Mouse (Mus musculus): ENCODE measurements around the gene Mrpl42. TPM values are rescaled to one million over a fixed set of nuclear protein-coding genes. Genes with fewer than 3 reads are reported as not detected.

Gene Mrpl42
- polyA plus RNA-seq, 1 experiment from 2014 or later: 356 TPM

DNA sequence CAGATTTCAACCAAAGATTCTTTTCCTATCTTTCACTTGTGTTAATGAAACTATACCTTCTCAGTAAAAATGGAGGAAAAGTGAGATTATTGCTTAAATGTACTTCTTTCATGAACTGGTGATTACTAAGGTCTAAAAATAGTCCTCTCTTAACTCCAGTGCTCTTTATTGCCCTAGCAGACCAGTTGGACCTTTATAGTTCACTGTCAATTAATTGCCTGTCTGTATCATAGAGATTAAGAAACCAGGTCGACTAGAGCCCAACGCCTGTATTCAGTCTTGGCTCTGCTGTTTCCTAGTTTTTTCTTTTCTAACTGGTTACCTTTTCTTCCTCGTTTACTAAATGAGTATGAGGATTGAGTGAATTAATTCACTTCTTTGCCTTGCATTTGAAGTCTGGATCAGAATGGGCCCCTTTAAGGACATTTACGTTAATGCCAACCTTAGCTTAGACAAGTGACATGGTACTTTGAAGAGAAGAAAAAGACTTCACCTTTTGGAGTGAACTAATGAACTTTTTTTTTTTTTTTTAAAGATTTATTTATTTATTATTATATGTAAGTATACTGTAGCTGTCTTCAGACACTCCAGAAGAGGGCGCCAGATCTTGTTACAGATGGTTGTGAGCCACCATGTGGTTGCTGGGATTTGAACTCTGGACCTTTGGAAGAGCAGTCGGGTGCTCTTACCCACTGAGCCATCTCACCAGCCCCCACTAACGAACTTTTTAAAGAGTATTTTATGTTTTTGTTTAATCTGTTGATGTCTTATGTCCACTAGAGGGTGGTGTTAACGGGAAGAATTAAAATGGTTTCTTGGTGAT lies 33.9 kb upstream of the Mrpl42 start:
- 88% methylated on average over 8 of the region's 8 CpGs for WGBS
- no peak for DNase-seq (ENCODE audit: low spot score)
- H3K36me3 ChIP-seq: no peaks in the 10 kb centered on the region
- H3K27me3 ChIP-seq (ENCODE audit: low read depth, poor library complexity, severe bottlenecking): no peaks in the 10 kb centered on the region
- H3K4me1 ChIP-seq: peaks cover 3% of the 10 kb centered on the region
- H3K9me3 ChIP-seq (replicated peaks): no peaks in the 10 kb centered on the region
- H3K4me3 ChIP-seq: no peak overlapping the region
- H3K27ac ChIP-seq: no peak overlapping the region

DNA sequence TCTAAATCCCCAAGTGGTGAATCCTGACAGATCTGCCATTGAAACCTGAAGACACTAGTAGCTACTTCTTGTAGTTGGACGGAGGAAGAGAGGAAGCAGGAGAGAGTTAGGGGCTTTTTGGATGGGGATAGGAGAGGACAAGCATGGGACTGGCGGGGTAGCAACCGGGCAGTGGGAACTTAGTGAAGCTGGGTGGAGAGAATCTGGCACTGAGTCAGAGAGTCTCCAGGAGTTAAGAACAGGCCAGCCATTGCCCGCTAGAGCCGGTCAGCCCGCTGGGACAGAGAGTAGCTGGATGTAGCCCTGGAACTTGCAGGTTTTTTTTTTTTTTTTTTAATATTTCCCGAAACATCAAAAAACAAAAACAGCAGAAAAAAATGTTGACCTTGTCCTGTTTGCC lies 31.6 kb upstream of the Mrpl42 start:
- H3K27ac ChIP-seq: no peak overlapping the region

DNA sequence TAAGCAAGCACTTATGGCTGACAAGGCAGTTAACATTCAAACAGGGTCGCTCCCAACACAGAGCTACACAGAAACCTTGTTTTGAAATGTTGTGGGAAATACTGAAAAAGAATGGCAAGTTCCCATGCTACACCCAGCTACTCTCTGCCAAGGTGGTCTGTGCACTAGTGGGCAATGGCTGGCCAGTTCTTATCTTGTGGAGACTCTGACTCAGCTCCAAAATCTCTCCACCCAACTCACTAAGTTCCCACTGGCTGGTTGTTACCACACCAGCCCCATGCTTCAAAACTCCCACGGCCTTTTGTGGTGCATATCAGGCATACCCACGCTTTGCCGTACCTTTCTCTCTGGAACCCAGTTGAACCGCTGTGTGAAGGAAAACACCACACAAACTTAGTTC lies 31.2 kb upstream of the Mrpl42 start:
- no peaks in the 10 kb centered on the region for H3K36me3 ChIP-seq
- H3K27ac ChIP-seq: no peak overlapping the region
- H3K27me3 ChIP-seq (ENCODE audit: low read depth, poor library complexity, severe bottlenecking): no peaks in the 10 kb centered on the region

More for the DNA sequence above, 31.6 kb upstream of the Mrpl42 start:
- Histone ChIP-seq H3K4me1 (peaks cover 5% of the 10 kb centered on the region), H3K36me3 (no peaks in the 10 kb centered on the region), H3K4me3 (no peak overlapping the region), H3K27me3 (ENCODE audit: low read depth, poor library complexity, severe bottlenecking) (no peaks in the 10 kb centered on the region), H3K9me3 (replicated peaks) (no peaks in the 10 kb centered on the region)
- WGBS: 91% methylated on average over 7 of the region's 7 CpGs
- DNase-seq (ENCODE audit: low spot score): no peak

DNA sequence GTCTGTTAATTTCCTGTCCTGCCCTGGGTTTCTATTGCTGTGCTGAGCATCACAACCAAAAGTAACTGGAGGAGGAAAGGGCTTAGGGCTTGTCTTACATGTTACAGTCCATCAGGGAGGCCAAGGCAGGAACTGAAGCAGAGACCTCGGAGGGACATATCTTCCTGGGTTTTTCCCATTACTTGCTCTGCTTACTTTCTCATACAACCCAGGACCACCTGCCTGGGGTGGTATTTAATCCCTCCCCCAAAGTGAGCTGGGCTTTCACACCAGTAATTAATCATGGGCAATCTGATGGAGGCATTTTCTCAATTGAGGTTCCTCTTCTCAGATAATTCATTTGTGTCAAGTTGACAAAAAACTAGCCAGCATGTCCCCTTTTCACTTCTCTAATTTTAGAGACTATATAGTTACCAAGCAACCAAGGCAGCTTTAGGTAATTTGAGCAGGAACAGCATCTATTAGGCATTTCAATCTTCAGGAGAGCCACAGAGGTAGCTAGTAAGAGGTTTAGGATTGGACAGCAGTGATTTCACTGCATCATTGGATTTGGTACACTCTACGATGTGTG lies 28.9 kb upstream of the Mrpl42 start:
- no peaks in the 10 kb centered on the region for H3K9me3 ChIP-seq (replicated peaks)
- no peaks in the 10 kb centered on the region for H3K27me3 ChIP-seq (ENCODE audit: low read depth, poor library complexity, severe bottlenecking)
- DNase-seq (ENCODE audit: low spot score): no peak
- H3K36me3 ChIP-seq: no peaks in the 10 kb centered on the region
- H3K27ac ChIP-seq: no peak overlapping the region
- 77% methylated on average over 2 of the region's 2 CpGs for WGBS
- no peak overlapping the region for H3K4me3 ChIP-seq
- peaks cover 5% of the 10 kb centered on the region for H3K4me1 ChIP-seq

More for the DNA sequence above, 31.2 kb upstream of the Mrpl42 start:
- H3K9me3 ChIP-seq (replicated peaks): no peaks in the 10 kb centered on the region
- whole genome bisulfite sequencing: 95% methylated on average over 5 of the region's 5 CpGs
- H3K4me3 ChIP-seq: no peak overlapping the region
- peaks cover 5% of the 10 kb centered on the region for H3K4me1 ChIP-seq
- DNase-seq (ENCODE audit: low spot score): no peak

DNA sequence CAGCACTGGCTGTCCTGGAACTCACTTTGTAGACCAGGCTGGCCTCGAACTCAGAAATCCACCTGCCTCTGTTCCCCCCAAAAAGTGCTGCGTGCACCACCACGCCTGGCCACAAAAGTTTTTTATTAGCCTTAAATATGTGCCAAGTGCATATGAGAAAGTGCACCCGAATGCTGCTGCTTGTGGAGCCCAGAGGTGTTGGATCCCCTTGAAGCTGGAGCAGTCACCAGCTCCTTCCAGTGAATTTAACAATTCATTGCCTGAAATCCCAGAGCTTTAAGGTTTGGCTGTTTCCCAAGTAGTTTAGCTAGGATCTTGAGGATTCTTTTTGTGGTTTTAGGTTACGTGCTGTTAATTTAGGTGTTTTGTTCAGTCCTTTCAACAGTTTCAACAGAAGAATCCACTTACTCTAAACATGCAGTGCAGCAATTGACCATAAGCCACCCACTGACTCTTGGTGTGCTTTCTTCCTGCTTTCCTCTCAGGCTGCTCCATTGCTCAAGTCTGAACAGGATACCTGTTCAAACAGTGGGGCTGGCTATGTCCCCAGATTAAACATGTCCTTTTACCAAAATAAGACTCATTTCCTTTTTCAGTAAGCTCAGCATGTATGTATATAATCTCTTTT lies 24.9 kb upstream of the Mrpl42 start:
- DNase-seq (ENCODE audit: low spot score): no peak
- peaks cover 5% of the 10 kb centered on the region for H3K4me1 ChIP-seq
- no peak overlapping the region for H3K27ac ChIP-seq
- WGBS: 83% methylated on average over 5 of the region's 5 CpGs
- H3K27me3 ChIP-seq (ENCODE audit: low read depth, poor library complexity, severe bottlenecking): no peaks in the 10 kb centered on the region
- H3K4me3 ChIP-seq: no peak overlapping the region
- H3K36me3 ChIP-seq: peaks cover 15% of the 10 kb centered on the region
- H3K9me3 ChIP-seq (replicated peaks): no peaks in the 10 kb centered on the region

DNA sequence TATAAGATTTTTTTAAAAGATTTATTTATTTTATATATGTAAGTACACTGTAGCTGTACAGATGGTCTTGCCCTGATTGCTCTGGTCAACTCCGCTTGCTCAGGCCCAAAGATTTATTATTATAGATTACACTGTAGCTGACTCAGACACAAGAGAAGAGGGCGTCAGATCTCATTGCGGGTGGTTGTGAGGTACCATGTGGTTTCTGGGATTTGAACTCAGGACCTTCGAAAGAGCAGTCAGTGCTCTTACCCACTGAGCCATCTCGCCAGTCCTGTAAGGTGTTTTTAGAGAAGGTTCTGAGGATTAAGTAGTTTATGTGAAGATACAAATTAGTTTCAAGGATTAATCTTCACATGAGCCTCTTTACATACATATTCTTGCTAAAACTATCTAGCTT lies 24.1 kb upstream of the Mrpl42 start:
- Histone ChIP-seq H3K9me3 (replicated peaks) (no peaks in the 10 kb centered on the region), H3K27ac (no peak overlapping the region), H3K4me3 (no peak overlapping the region), H3K36me3 (peaks cover 20% of the 10 kb centered on the region), H3K4me1 (peaks cover 4% of the 10 kb centered on the region), H3K27me3 (ENCODE audit: low read depth, poor library complexity, severe bottlenecking) (no peaks in the 10 kb centered on the region)
- 92% methylated on average over 5 of the region's 5 CpGs for WGBS
- DNase-seq (ENCODE audit: low spot score): no peak

DNA sequence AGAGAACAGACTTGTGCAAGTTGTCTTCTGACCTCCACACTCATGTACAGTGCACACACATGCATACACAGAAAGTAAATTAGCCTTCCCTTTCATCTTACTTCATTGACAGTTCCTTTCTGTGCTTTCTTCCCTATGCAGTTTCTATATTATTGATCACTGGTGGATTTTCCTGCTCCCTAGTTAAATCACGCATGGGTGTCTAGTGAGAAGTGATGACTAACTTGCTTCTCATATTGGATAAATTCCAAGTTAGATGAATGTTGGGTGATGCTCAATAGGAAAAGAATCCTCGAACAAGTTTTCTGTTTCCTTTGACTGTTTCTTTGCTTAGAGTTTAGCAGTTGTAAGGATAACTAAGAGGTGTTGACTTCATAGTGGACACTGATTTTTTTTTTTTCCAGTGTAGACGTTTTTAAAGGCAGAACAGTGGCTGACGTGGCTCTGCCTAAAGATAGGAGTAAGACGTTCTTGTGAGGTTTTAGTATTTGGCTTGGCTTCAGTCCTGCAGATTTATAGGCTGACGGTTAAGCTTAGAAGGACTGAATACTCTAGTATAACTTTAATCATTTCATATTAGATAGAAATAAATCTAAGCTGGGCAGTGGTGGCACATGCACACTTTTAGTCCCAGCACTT lies 23.4 kb upstream of the Mrpl42 start:
- WGBS: 92% methylated on average over 6 of the region's 6 CpGs
- Histone ChIP-seq H3K9me3 (replicated peaks) (no peaks in the 10 kb centered on the region), H3K4me1 (no peaks in the 10 kb centered on the region), H3K36me3 (peaks cover 27% of the 10 kb centered on the region), H3K27ac (no peak overlapping the region), H3K27me3 (ENCODE audit: low read depth, poor library complexity, severe bottlenecking) (no peaks in the 10 kb centered on the region), H3K4me3 (no peak overlapping the region)
- no peak for DNase-seq (ENCODE audit: low spot score)

DNA sequence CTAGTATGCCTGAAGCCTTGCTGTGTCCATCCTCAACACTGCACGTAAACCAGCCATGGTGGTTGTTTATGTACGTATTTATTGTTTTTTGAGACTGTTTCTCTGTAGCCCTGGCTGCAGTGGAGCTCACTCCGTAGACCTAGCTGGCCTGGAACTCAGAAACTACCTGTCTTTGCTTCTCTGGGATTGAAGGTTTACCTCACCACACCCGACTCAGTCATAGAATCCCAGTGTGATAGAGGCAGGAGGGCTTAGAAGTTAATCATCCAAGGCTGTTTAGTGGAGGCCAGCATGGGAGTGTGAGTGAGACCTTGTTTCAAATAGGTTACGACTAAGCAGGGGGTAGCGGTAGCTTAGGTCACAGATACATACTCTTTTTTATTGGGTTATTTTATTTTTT lies 15.9 kb upstream of the Mrpl42 start:
- Histone ChIP-seq H3K36me3 (peaks cover 49% of the 10 kb centered on the region), H3K4me1 (peaks cover 14% of the 10 kb centered on the region), H3K27me3 (ENCODE audit: low read depth, poor library complexity, severe bottlenecking) (no peaks in the 10 kb centered on the region), H3K27ac (no peak overlapping the region), H3K4me3 (no peak overlapping the region), H3K9me3 (replicated peaks) (no peaks in the 10 kb centered on the region)
- DNase-seq (ENCODE audit: low spot score): no peak
- WGBS: 90% methylated on average over 6 of the region's 6 CpGs

DNA sequence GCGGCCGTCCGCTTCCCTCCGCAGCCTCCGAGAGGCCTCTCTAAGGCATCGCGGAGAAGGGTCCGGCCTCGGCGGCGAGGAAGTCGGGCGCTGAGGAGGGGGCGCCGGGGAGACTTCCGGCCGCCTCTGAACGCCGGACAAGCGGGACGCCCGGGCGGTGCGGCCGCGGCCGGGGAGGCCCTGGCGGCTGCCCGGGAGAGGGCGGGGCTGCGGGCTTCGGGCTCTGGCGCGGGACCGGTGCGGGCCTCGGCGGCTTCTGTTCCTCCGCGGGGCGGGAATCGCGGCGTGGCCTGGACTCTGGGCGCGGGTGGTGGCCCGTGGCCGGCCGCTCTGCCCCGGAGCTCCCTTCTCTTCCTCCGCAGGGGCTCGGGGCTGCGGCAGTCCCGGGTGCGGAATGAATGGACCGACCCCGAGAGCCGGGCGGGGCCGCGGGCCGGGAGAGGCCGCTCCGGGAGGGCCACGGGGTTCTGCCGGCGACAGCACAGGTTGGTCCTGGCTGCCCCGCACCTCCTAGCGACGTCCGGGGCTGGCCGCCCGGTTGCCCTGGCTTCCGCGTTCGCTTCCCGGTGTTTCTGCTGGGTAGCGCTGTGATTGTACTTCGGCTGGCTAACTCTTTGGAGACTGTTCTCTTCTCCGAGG lies 13.7 kb upstream of the Mrpl42 start:
- under 1% methylated on average over 72 of the region's 80 CpGs for WGBS
- no peaks in the 10 kb centered on the region for H3K9me3 ChIP-seq (replicated peaks)
- DNase-seq (ENCODE audit: low spot score): peak; percentile 69
- H3K4me1 ChIP-seq: peaks cover 14% of the 10 kb centered on the region
- H3K4me3 ChIP-seq: peak overlapping the region; percentile 98
- no peaks in the 10 kb centered on the region for H3K27me3 ChIP-seq (ENCODE audit: low read depth, poor library complexity, severe bottlenecking)
- H3K27ac ChIP-seq: peak overlapping the region; percentile 98
- H3K36me3 ChIP-seq: peaks cover 29% of the 10 kb centered on the region

DNA sequence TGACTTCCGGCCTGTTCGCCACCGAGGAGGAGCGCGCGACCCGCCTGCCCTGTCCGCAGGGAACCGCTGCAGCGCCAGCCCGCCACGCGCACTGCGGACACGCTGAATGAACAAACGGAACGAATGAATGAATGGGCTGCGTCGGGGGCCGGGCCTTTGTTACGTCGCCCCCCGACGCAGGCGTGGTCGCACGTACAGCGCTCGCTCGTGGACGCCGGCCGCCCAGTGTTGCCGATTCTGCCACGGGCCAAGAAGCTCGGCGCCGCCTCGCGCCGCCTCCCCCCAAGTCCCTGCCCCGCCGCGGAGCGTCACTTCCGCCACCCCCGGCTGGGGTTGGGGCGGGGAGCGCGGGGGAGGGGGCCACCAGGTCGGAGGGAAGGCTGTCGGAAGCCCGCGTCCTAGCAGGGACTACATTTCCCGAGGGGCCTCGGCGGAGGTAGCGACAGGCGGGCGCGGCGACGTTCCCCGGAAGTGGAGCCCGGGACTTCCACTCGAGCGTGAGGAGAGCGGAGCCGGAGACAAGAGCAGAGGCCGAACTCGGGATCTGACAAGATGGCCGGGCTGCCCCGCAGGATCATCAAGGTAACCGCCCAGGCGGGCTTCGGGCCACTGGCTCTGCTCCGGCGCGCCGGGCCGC lies 13.0 kb upstream of the Mrpl42 start, which contains the start of gene Ube2n:
Gene Ube2n, plus strand, starts transcription at position 490 of the 637 bp plus-strand sequence.
- Histone ChIP-seq H3K9me3 (replicated peaks) (no peaks in the 10 kb centered on the region), H3K36me3 (peaks cover 23% of the 10 kb centered on the region), H3K4me1 (peaks cover 14% of the 10 kb centered on the region), H3K27ac (peak within 1 kb of the TSS; percentile 98), H3K4me3 (peak within 1 kb of the TSS; percentile 98), H3K27me3 (ENCODE audit: low read depth, poor library complexity, severe bottlenecking) (no peaks in the 10 kb centered on the region)
- peak; percentile 99 for DNase-seq (ENCODE audit: low spot score)
- 1% methylated on average over 77 of the region's 81 CpGs for WGBS

DNA sequence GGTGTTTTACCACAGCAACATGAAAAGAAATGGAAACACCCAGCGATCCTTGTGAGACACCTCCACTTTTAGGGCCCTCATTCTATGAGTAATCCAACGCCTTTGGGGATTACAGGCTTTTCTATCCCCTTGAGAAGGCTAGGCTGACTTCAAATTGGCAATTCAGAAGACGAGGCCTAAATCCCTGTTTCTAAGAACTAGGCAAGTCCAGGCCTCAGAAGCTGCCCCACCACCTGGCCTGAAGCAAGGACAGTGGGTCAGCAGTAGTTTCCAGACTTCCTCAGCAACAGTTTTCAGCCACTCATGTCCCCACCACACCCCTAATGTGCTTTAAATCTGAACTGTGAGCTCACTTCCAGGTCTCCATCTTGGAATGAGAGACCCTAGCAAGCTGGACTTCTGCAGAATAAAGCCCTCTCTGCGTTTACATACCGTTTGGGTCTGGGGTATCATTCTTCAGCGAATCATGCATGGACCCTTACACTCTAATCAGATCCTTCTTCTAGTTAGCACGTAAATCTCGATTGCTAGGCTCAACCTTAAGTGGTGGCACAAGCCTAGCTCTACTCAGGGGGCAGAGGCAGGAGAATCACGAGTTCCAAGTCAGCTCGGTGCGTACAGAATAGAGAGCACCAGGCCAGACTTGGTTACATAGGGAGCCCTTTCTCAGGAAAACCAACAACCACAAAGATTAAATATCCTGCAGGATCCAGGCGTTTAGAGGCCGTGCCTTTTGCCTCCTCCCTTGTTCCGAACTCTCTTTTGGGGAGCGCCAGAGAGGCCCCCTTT lies 12.2 kb upstream of the Mrpl42 start:
- no peaks in the 10 kb centered on the region for H3K27me3 ChIP-seq (ENCODE audit: low read depth, poor library complexity, severe bottlenecking)
- peak overlapping the region; percentile 98 for H3K4me3 ChIP-seq
- peak overlapping the region; percentile 98 for H3K27ac ChIP-seq
- H3K4me1 ChIP-seq: peaks cover 14% of the 10 kb centered on the region
- peaks cover 15% of the 10 kb centered on the region for H3K36me3 ChIP-seq
- WGBS: 38% methylated on average over 15 of the region's 15 CpGs
- H3K9me3 ChIP-seq (replicated peaks): no peaks in the 10 kb centered on the region
- no peak for DNase-seq (ENCODE audit: low spot score)

All from limb, embryonic 10.5 days (tissue).